Mouse (Mus musculus) stomach, postnatal 0 days (tissue): ENCODE measurements around the gene Defb45. TPM values are rescaled to one million over a fixed set of nuclear protein-coding genes. Genes with fewer than 3 reads are reported as not detected.
A peak's percentile ranks its signal among the peaks of the same experiment; 100 is the strongest.

Source experiments
- ATAC-seq: fragments of 200-750 bp; cut with Nextera tagmentation; 2 replicates; pipeline ENCODE4 v1.8.0; 2017; ENCODE audit not compliant: low FRiP score, low TSS enrichment
- DNase-seq: peaks from one replicate; pipeline ENCODE4 v3.0.0-alpha.2; 2016; ENCODE audit warnings: low spot score
- H3K27ac ChIP-seq: fragments of 300-500 bp; sonication (generic); replicated peaks from 2 replicates; pipeline ENCODE4 v1.5.1; 2014; ENCODE audit warnings: mild to moderate bottlenecking, control low read depth
- H3K27me3 ChIP-seq: fragments of 300-500 bp; sonication (generic); 2 replicates; pipeline ENCODE4 v1.6.1; 2014; ENCODE audit warnings: low read length; ENCODE audit not compliant: control insufficient read depth, insufficient read depth
- H3K36me3 ChIP-seq: fragments of 300-500 bp; sonication (generic); 2 replicates; pipeline ENCODE4 v1.6.1; 2014; ENCODE audit warnings: low read length, mixed read lengths; ENCODE audit not compliant: control insufficient read depth, insufficient read depth
- H3K4me1 ChIP-seq: fragments of 300-500 bp; sonication (generic); replicated peaks from 2 replicates; pipeline ENCODE4 v1.6.1; 2014; ENCODE audit warnings: antibody characterized with exemption; ENCODE audit not compliant: control insufficient read depth, insufficient read depth
- H3K4me2 ChIP-seq: fragments of 300-500 bp; sonication (generic); replicated peaks from 2 replicates; pipeline ENCODE4 v1.6.1; 2014; ENCODE audit warnings: low read depth, mild to moderate bottlenecking, control low read depth, moderate library complexity
- H3K4me3 ChIP-seq: fragments of 300-500 bp; sonication (generic); 2 replicates; pipeline ENCODE4 v1.5.1; 2014; ENCODE audit warnings: low read depth, low read length, control low read depth
- H3K9ac ChIP-seq: fragments of 300-500 bp; sonication (generic); 2 replicates; pipeline ENCODE4 v1.6.1; 2014; ENCODE audit warnings: mild to moderate bottlenecking, low read length, control low read depth, mixed read lengths
- H3K9me3 ChIP-seq: fragments of 300-500 bp; sonication (generic); 2 replicates; pipeline ENCODE4 v1.6.1; 2016; ENCODE audit warnings: low read length; ENCODE audit not compliant: control insufficient read depth
- CTCF ChIP-seq: IDR thresholded peaks from 2 replicates; pipeline ENCODE4 v1.5.1; 2016; ENCODE audit warnings: antibody characterized with exemption, low read depth, mild to moderate bottlenecking, moderate library complexity
- EP300 ChIP-seq: optimal IDR thresholded peaks from 2 replicates; pipeline ENCODE3; 2016; ENCODE audit warnings: antibody characterized with exemption
- WGBS: fragments of 180-500 bp; shearing (Covaris S2); extraction: QIAGEN DNeasy Blood & Tissue Kit; methylation state at CpG from one replicate; pipeline ENCODE4 v1.1.7; 2014; 5-methylcytosine and 5-hydroxymethylcytosine counted together
- polyA plus RNA-seq: library from polyadenylated mRNA; unstranded; fragments of >200 nt; fragmentation: Nextera tagmentation; extraction: Ambion mirVana; gene quantifications from 2 replicates; pipeline ENCODE4 v1.2.1, GENCODE M21; 2015

The Defb45 gene
- polyA plus RNA-seq, 1 experiment from 2014 or later: not detected

DNA sequence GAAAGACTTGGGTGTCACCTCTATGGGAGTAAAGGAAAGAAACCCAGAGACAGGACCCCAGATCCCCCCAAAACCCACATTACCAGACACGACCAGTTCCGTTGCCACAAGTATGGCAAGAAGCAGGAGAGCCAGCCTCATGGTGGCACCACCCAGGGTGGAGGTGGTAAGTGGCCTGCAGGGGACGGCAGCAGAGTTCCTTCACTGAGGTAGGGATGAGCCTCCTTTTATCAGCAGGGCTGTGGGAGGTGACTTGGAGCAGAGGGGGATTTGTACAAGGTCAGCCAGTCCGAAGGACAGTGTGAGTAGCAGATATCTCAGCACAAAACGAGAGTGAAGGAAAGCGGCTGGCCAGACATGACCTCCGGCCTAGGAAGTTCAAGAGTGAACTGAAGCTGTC, 19.1 kb downstream of the Defb45 start, which contains the start of gene Defb19:
Gene Defb19 (minus strand): TSS at position 206 of the 400 bp plus-strand sequence.
- DNase-seq: no peak
- no peak for ATAC-seq
- Histone ChIP-seq H3K9ac (no peak within 1 kb of the TSS), H3K27ac (no peak within 1 kb of the TSS), H3K4me1 (no peaks in the 10 kb centered on the region), H3K4me3 (no peak within 1 kb of the TSS), H3K9me3 (no peaks in the 10 kb centered on the region), H3K4me2 (no peak within 1 kb of the TSS), H3K36me3 (no peaks in the 10 kb centered on the region), H3K27me3 (no peaks in the 10 kb centered on the region)
- whole genome bisulfite sequencing: 60% methylated on average over 7 of the region's 7 CpGs
- TF ChIP-seq EP300 (no peak), CTCF (no peak)

DNA sequence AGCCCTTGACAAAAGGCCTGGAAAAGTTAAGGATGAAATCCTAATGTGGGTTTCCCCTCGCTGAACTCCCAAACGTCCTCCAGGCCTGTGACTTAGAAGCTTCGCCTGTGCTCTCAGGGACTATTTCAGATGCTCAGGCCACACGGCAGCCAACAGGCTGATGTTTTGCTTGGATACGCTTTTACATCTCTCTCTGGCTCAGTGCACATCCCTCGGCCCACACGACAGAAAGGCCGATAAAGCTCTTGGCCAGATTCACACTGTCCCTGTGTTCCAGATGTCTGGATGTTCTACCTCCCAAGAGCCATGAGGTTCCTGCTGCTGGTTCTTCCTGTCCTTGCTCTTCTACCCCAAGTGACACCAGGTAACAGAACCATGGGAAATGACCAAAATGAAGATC, 25.7 kb downstream of the Defb45 start:
- TF ChIP-seq CTCF: no peak
- no peak for TF ChIP-seq EP300
- H3K27me3 ChIP-seq: no peaks in the 10 kb centered on the region
- DNase-seq (no peak), ATAC-seq (no peak)
- H3K9me3 ChIP-seq: no peaks in the 10 kb centered on the region
- H3K9ac ChIP-seq: no peak overlapping the region
- no peak overlapping the region for H3K4me2 ChIP-seq
- no peak overlapping the region for H3K27ac ChIP-seq
- H3K4me3 ChIP-seq: no peak overlapping the region
- no peaks in the 10 kb centered on the region for H3K4me1 ChIP-seq
- no peaks in the 10 kb centered on the region for H3K36me3 ChIP-seq
- WGBS: 83% methylated on average over 8 of the region's 8 CpGs

GRCm38 (mm10) chr2:152572114-152572794, 26.9 kb downstream of the Defb45 start, which contains the start of gene Defb21:
Gene Defb21 (plus strand): TSS chr2:152572744.
- H3K36me3 ChIP-seq: no peaks in the 10 kb centered on the region
- no peaks in the 10 kb centered on the region for H3K27me3 ChIP-seq
- no peaks in the 10 kb centered on the region for H3K9me3 ChIP-seq
- H3K4me1 ChIP-seq: no peaks in the 10 kb centered on the region
- TF ChIP-seq EP300 (no peak), CTCF (peak; percentile 55)
- H3K27ac ChIP-seq: no peak within 1 kb of the TSS
- ATAC-seq (no peak), DNase-seq (no peak)
- H3K4me2 ChIP-seq: no peak within 1 kb of the TSS
- WGBS: 58% methylated on average over 11 of the region's 11 CpGs
- H3K4me3 ChIP-seq: no peak within 1 kb of the TSS
- no peak within 1 kb of the TSS for H3K9ac ChIP-seq

DNA sequence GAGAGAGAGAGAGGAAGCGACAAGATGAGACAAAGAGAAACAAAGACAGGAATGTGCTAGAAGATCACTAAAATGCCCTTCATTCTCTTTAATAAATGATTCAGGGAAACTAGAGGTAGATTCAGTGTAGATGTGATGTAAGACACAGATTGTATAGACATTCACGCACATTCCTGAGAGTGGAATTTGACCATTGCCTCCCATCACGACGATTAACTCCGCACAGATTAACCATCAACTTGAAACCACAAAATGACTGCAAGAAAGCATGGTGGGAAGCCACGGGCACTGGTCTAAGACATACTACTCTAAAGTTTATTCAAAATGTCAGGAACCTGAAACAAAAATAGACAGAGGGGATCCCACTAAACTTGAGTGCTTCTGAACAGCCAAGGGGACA, 28.9 kb downstream of the Defb45 start:
- no peak overlapping the region for H3K9ac ChIP-seq
- no peaks in the 10 kb centered on the region for H3K9me3 ChIP-seq
- H3K4me3 ChIP-seq: no peak overlapping the region
- H3K4me2 ChIP-seq: no peak overlapping the region
- H3K4me1 ChIP-seq: no peaks in the 10 kb centered on the region
- no peak overlapping the region for H3K27ac ChIP-seq
- H3K27me3 ChIP-seq: no peaks in the 10 kb centered on the region
- 56% methylated on average over 6 of the region's 6 CpGs for WGBS
- no peak for DNase-seq
- H3K36me3 ChIP-seq: no peaks in the 10 kb centered on the region
- no peak for ATAC-seq
- TF ChIP-seq CTCF (no peak), EP300 (no peak)

DNA sequence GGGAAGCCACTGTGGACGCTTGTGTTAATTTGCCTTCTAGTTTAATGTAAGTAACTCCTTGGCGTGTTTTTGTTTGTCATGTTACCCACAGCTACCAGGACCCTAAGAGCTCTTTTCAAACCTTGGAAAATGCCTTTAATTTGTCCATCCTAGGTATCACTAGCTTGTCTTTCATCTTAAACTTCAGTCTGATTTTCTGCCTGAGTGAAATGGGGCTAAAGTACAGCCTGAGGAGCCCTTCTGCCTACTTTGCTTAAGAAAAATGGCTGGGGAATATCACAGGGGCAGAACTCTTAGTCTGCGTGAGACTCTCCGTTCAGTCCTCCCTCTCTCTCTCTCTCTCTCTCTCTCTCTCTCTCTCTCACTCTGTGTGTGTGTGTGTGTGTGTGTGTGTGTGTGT, 29.3 kb downstream of the Defb45 start:
- Histone ChIP-seq H3K27me3 (no peaks in the 10 kb centered on the region), H3K4me2 (no peak overlapping the region), H3K36me3 (no peaks in the 10 kb centered on the region), H3K4me3 (no peak overlapping the region), H3K9me3 (no peaks in the 10 kb centered on the region), H3K27ac (no peak overlapping the region), H3K4me1 (no peaks in the 10 kb centered on the region), H3K9ac (no peak overlapping the region)
- no peak for DNase-seq
- 62% methylated on average over 4 of the region's 4 CpGs for WGBS
- TF ChIP-seq EP300 (no peak), CTCF (no peak)
- no peak for ATAC-seq

GRCm38 (mm10) chr2:152569038-152569437, 30.2 kb downstream of the Defb45 start, which contains the start of gene Gm17416:
Gene Gm17416 (plus strand): TSS chr2:152569338.
- no peak within 1 kb of the TSS for H3K4me2 ChIP-seq
- TF ChIP-seq EP300 (no peak), CTCF (no peak)
- ATAC-seq: no peak
- no peaks in the 10 kb centered on the region for H3K27me3 ChIP-seq
- no peak within 1 kb of the TSS for H3K9ac ChIP-seq
- no peaks in the 10 kb centered on the region for H3K4me1 ChIP-seq
- no peaks in the 10 kb centered on the region for H3K9me3 ChIP-seq
- DNase-seq: no peak
- H3K36me3 ChIP-seq: no peaks in the 10 kb centered on the region
- H3K4me3 ChIP-seq: no peak within 1 kb of the TSS
- 90% methylated on average over 5 of the region's 5 CpGs for WGBS
- no peak within 1 kb of the TSS for H3K27ac ChIP-seq
